Mouse (Mus musculus) C3H10T1/2 (cell line): ENCODE results near the gene Heatr5a. TPM values are rescaled to one million over a fixed set of nuclear protein-coding genes. Genes with fewer than 3 reads are reported as not detected.

Experiments used
- polyA plus RNA-seq, 2 experiments: library from polyadenylated mRNA; unstranded; fragments of >200 nt; fragmentation: generic; extraction: Trizol; gene quantifications; one replicate each; pipeline ENCODE4 v1.2.1; 2012; ENCODE audit warnings: missing spikeins in 2 of 2

Gene Heatr5a
- polyA plus RNA-seq = 1 to 10 TPM; 1.1 to 9.5 TPM

GRCm38 (mm10) chr12:51971070-51971664 lies at the start of gene Heatr5a:
Gene Heatr5a, minus strand, starts transcription at chr12:51971321.

GRCm38 (mm10) chr12:52005877-52006632 lies 34.9 kb upstream of the Heatr5a start, which contains the start of gene Dtd2:
Gene Dtd2, minus strand, starts transcription at chr12:52006501.

GRCm38 (mm10) chr12:51829290-51830076 lies 141.6 kb downstream of the Heatr5a start, which contains the start of gene Hectd1:
Gene Hectd1, minus strand, starts transcription at chr12:51829536.

Other genes with a start within 250 kb of the Heatr5a start
- 1 to 10 TPM in 1 of 2 experiments, under 1 TPM in 1; 0.56 to 8.5 TPM for gene Hectd1, start 141.8 kb downstream of the Heatr5a start, polyA plus RNA-seq
- 10 to 100 TPM in 1 of 2 experiments, 1 to 10 TPM in 1; 6.2 to 37.4 TPM for gene Dtd2, start 35.2 kb upstream of the Heatr5a start, polyA plus RNA-seq
- gene Gpr33, start 56.7 kb upstream of the Heatr5a start, polyA plus RNA-seq = not detected
- 1 to 10 TPM; 3.5 to 6.0 TPM for gene Nubpl, start 126.4 kb upstream of the Heatr5a start, polyA plus RNA-seq